Mouse (Mus musculus) mouse embryonic stem cell (cell line): ENCODE measurements around the gene Tma16.

Experiments used
- in situ Hi-C, 2 experiments: fragments of 300-500 bp; cut with MboI; formaldehyde crosslinking; loops; 1 replicate in 1 of 2; 3 replicates in 1 of 2; pipeline ENCODE4 v1.14.3; 2019 to 2020; ENCODE audit warnings: low sequenced_read_pairs in 2 of 2, low pct_unique_long_range_greater_than_20kb in 1 of 2, mixed read lengths in 1 of 2; ENCODE audit not compliant: unreplicated experiment in 1 of 2

Gene Tma16

DNA sequence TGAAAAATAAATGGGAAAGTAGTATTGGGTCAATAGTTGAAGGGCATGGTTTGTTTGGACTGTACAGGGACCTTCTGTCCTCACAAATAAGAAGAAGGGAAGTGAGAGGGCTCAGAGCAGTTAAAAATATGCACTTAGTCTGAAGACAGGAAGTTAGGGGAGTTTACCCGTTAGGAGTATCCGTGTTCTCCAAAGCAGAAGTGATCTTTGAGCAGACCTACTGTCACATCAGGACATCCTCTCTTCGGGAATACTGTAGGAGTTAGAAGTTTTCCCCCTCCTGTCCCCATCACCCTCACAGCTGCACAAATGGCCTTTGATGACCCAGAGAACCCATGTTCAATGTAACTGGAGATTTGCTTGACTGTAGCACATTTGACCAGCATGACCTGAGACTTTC, 48.4 kb downstream of the Tma16 start:
- in situ Hi-C loops = loop anchor here in 1 of 2 experiments (25.0 kb wide), 1 partner anchor 1001 kb away; no protein-coding TSS in a partner anchor

DNA sequence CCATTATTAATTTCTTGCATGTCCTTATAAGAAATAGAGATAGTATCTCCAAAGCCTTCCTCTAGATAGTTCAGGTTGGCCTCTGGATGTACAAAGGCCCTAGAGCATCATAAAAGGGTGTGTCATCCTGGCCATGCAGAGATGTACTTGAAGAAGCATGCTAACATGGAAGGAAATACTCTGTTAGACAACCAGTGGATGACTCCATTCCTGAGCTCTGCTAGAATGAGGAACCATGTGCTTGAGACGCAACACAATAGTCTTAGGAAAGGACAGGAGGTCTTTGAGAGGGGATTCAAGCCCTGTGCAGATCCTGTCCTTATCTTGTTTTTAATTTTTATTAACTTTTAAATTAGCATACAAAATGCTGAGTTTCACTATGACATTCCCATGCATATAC, 49.5 kb downstream of the Tma16 start:
- in situ Hi-C loops = loop anchor here in 1 of 2 experiments (25.0 kb wide), 1 partner anchor 1000 kb away; no protein-coding TSS in a partner anchor

DNA sequence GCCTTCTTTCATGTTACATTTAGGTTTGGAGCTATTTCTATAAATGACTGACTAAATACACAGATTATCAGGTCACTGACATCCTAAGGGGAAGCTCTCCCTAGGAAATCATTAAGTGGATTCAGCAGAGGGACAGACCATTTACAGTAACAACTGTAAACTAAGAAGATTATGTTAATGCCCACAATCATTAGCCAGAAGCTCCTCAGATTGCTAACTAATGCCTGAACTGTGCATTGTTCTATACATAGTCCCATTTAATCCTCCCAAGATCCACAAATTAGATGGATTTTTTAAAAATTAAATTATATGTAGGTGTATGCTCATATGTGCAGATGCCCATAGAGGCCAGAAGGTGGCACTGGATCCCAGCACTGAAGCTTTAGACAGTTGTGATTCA, 52.8 kb downstream of the Tma16 start:
- in situ Hi-C loops = loop anchor here in 1 of 2 experiments (25.0 kb wide), 1 partner anchor 996 kb away; no protein-coding TSS in a partner anchor

DNA sequence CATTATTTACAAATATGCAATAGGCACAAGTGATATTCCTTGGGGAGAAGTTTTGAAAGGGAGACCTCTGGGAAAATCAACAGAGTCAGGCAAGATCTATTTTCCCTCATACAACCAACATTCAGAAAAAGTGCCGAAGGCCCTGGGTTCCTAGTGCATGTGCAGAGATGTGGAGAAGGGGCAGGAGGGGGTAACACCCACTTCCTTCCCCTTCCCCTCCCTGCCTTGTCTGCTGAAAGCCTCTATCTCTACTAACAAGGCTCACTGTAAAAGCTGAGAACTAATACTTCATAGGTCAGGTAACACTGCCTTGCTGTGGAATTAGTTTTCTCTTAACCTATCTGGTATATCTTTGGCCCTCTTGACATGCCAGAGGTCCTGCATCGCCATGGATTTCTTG, 55.7 kb downstream of the Tma16 start:
- in situ Hi-C loops = loop anchor here in 1 of 2 experiments (25.0 kb wide), 1 partner anchor 993 kb away; no protein-coding TSS in a partner anchor
